Mouse (Mus musculus): ENCODE results near the gene Cep97.

- no peak for TF ChIP-seq CTCF (IDR thresholded peaks at IDR 0.05; ENCODE audit: control insufficient read depth, insufficient read depth, insufficient read length)
- no peak for TF ChIP-seq USF1 (IDR thresholded peaks at IDR 0.05; ENCODE audit: low read depth)
- no peak for TF ChIP-seq MAX (IDR thresholded peaks at IDR 0.05)
- no peak for TF ChIP-seq FOSL1 (IDR thresholded peaks at IDR 0.05; ENCODE audit: insufficient read depth, low read length, poor library complexity, severe bottlenecking)
Observed at GRCm38 (mm10) chr16:55974256-55974902, 39.7 kb upstream of the Cep97 start.

Data from C2C12 (cell line).